Mouse (Mus musculus): ENCODE measurements around the gene Cilp. TPM values are rescaled to one million over a fixed set of nuclear protein-coding genes. Genes with fewer than 3 reads are reported as not detected.

The Cilp gene
- polyA plus RNA-seq, 1 experiment, result not detected

DNA sequence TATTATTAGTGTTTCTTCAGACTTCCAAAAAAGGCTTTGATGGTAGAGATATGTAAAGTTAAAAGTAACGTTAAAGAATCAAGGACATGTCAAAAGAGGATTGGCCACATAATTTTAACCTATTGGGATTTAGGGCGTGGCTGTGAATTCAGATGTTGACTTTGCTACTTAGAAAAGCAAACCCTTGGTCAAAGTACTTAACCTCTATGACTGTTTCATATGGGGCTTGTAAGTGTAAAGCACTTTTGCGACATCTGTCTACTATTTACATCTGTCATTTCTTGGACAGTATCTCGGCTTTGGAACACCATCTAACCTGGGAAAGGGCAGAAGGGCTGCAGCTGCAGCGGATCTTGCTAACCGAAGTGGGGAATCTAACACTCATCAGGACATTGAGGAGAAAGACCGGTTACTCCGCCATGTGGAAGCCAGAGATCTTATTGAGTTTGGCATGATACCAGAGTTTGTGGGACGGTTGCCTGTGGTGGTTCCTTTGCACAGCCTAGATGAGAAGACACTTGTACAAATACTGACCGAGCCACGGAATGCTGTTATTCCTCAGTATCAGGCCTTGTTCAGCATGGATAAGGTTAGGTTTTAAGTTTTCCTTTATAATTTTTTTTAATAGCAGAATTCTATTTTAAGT is 57.4 kb downstream of the Cilp start:
- H3K4me3 ChIP-seq (replicated peaks), result no peak overlapping the region
- H3K27me3 ChIP-seq (ENCODE audit: control insufficient read depth), result no peaks in the 10 kb centered on the region
- TF ChIP-seq GATA1 (IDR thresholded peaks at IDR 0.05; ENCODE audit: low read length), result no peak
- no peak for TF ChIP-seq TAL1 (IDR thresholded peaks at IDR 0.05; ENCODE audit: low read length)
- peaks cover 4% of the 10 kb centered on the region for H3K4me1 ChIP-seq (ENCODE audit: control insufficient read depth)
- H3K36me3 ChIP-seq (ENCODE audit: control insufficient read depth), result peaks cover 94% of the 10 kb centered on the region
- H3K9me3 ChIP-seq (ENCODE audit: control insufficient read depth, low read length), result no peaks in the 10 kb centered on the region

GRCm38 (mm10) chr9:65325971-65326370 is 61.0 kb downstream of the Cilp start:
- H3K36me3 ChIP-seq (ENCODE audit: control insufficient read depth), result peaks cover 88% of the 10 kb centered on the region

DNA sequence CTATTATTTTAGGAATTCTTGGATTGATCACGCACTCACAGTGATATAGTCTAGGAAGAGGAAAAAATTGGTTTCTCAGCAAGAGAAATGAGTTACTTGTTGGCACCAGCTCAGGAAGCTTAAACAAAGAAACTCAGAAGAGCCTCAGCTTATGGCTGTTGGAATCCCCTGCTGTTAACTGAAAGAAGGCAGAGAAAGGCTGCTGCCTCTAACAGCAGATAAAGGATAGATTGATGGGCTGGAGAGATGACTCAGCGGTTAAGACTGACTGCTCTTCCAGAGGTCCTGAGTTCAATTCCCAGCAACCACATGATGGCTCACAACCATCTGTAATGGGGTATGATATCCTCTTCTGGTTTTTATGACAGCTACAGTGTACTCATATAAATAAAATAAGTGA is 62.4 kb downstream of the Cilp start:
- H3K9me3 ChIP-seq (ENCODE audit: control insufficient read depth, low read length), result no peaks in the 10 kb centered on the region
- no peak for TF ChIP-seq GATA1 (IDR thresholded peaks at IDR 0.05; ENCODE audit: low read length)
- no peak for TF ChIP-seq TAL1 (IDR thresholded peaks at IDR 0.05; ENCODE audit: low read length)
- peaks cover 86% of the 10 kb centered on the region for H3K36me3 ChIP-seq (ENCODE audit: control insufficient read depth)
- H3K4me3 ChIP-seq (replicated peaks), result no peak overlapping the region
- H3K27me3 ChIP-seq (ENCODE audit: control insufficient read depth), result no peaks in the 10 kb centered on the region
- H3K4me1 ChIP-seq (ENCODE audit: control insufficient read depth), result peaks cover 4% of the 10 kb centered on the region

More at GRCm38 (mm10) chr9:65325971-65326370, 61.0 kb downstream of the Cilp start:
- no peaks in the 10 kb centered on the region for H3K9me3 ChIP-seq (ENCODE audit: control insufficient read depth, low read length)
- no peaks in the 10 kb centered on the region for H3K27me3 ChIP-seq (ENCODE audit: control insufficient read depth)
- peaks cover 4% of the 10 kb centered on the region for H3K4me1 ChIP-seq (ENCODE audit: control insufficient read depth)
- TF ChIP-seq GATA1 (IDR thresholded peaks at IDR 0.05; ENCODE audit: low read length), result no peak
- no peak for TF ChIP-seq TAL1 (IDR thresholded peaks at IDR 0.05; ENCODE audit: low read length)
- no peak overlapping the region for H3K4me3 ChIP-seq (replicated peaks)

Other genes starting within 250 kb of the Cilp start
- gene Hacd3, start 243.5 kb upstream of the Cilp start, polyA plus RNA-seq (2012), result 0.22 and 0.27 TPM in 2 replicates
- 0.33 and 0.43 TPM in 2 replicates for gene Dpp8, start 232.8 kb upstream of the Cilp start, polyA plus RNA-seq (2012)
- gene Igdcc4, start 163.7 kb upstream of the Cilp start, polyA plus RNA-seq (2012), result not detected in 2 replicates
- gene Igdcc3, start 124.0 kb upstream of the Cilp start, polyA plus RNA-seq (2012), result not detected in 2 replicates
- gene Parp16, start 69.8 kb upstream of the Cilp start, polyA plus RNA-seq (2012), result 3.0 and 3.3 TPM in 2 replicates
- 0.86 and 1.1 TPM in 2 replicates for gene Clpx, start 29.1 kb downstream of the Cilp start, polyA plus RNA-seq (2012)
- gene Pdcd7, start 80.9 kb downstream of the Cilp start, polyA plus RNA-seq (2012), result 0.99 and 1.1 TPM in 2 replicates
- gene Ubap1l, start 95.9 kb downstream of the Cilp start, polyA plus RNA-seq (2012), result 0.05 and 0.06 TPM in 2 replicates
- gene Kbtbd13, start 126.5 kb downstream of the Cilp start, polyA plus RNA-seq (2012), result not detected in 2 replicates
- gene Rasl12, start 133.3 kb downstream of the Cilp start, polyA plus RNA-seq (2012), result 0.03 TPM in 1 of 2 replicates, not detected in the other
- gene Slc51b, start 157.8 kb downstream of the Cilp start, polyA plus RNA-seq (2012), result not detected in 2 replicates
- gene Mtfmt, start 170.6 kb downstream of the Cilp start, polyA plus RNA-seq (2012), result 0.14 and 0.22 TPM in 2 replicates
- gene Spg21, start 195.8 kb downstream of the Cilp start, polyA plus RNA-seq (2012), result 0.25 and 0.51 TPM in 2 replicates